Comparison of ENCODE assay signal across 12 mouse cellular contexts in the genomic region with DNA sequence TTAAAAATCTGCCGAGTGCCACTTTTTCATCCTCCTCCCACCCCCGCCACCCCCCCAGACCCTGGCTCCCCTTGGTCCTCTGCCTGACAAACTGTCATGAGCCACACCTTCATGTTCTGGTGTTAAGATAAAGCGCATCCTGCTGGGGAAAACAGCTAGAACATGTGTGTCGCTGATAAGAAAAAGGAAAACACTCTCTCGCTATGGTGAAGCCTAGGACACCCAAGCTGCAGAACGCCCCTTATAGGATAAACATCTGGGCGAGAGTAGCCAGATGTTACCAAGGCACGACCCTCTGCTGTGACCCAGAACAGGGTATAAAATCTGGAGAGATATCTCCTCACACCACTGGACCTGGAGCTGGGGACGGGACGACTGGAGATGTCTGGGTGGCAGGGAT.
DNase-seq lines count a peak whose midpoint lies in the region; ATAC-seq and TF ChIP-seq lines count a peak whose summit lies in the region.
"Had no signal": no experiment of that assay in that cellular context is flagged by ENCODE, and none has a peak within 500 bp of the region (broad histone marks: within the 10 kb centered on the region; RNA-seq: fewer than 3 reads in every experiment).

No protein-coding gene starts in this region.

- 52% methylated on average over 10 of the region's 10 CpGs for WGBS in intestine, embryonic 15.5 days
- 71% methylated on average over 10 of the region's 10 CpGs for WGBS in intestine, postnatal 0 days
- 54% methylated on average over 10 of the region's 10 CpGs for WGBS in bone marrow, adult 2 months
- 62% methylated on average over 10 of the region's 10 CpGs for WGBS in embryonic facial prominence, embryonic 13.5 days
- 12% methylated on average over 10 of the region's 10 CpGs for WGBS in liver, embryonic 14.5 days (ENCODE audit: insufficient replicate concordance)

- no peak for TF ChIP-seq CTCF in intestine, postnatal 0 days (IDR thresholded peaks at IDR 0.05; ENCODE audit: low read depth)
- TF ChIP-seq CTCF in bone marrow, adult 2 months (IDR thresholded peaks at IDR 0.05; ENCODE audit: control insufficient read depth, insufficient read depth, low read length): no peak
- no peak for TF ChIP-seq CTCF in liver, embryonic 14.5 days (IDR thresholded peaks at IDR 0.05; ENCODE audit: low read depth)

- H3K9me3 ChIP-seq in intestine, embryonic 15.5 days: no peaks in the 10 kb centered on the region
- no peaks in the 10 kb centered on the region for H3K9me3 ChIP-seq in intestine, postnatal 0 days (ENCODE audit: control insufficient read depth)
- no peaks in the 10 kb centered on the region for H3K9me3 ChIP-seq in embryonic facial prominence, embryonic 13.5 days
- H3K9me3 ChIP-seq in liver, embryonic 14.5 days (ENCODE audit: control insufficient read depth, low read length): no peaks in the 10 kb centered on the region

- H3K36me3 ChIP-seq in intestine, embryonic 15.5 days: no peaks in the 10 kb centered on the region
- no peaks in the 10 kb centered on the region for H3K36me3 ChIP-seq in intestine, postnatal 0 days (ENCODE audit: control insufficient read depth, insufficient read depth)
- H3K36me3 ChIP-seq in embryonic facial prominence, embryonic 13.5 days: no peaks in the 10 kb centered on the region
- H3K36me3 ChIP-seq in liver, embryonic 14.5 days (replicated peaks; ENCODE audit: control insufficient read depth, insufficient read depth, low read depth): no peaks in the 10 kb centered on the region

- H3K27ac ChIP-seq in intestine, embryonic 15.5 days: no peak overlapping the region
- H3K27ac ChIP-seq in intestine, postnatal 0 days (ENCODE audit: low read depth, low read length): no peak overlapping the region
- peak overlapping the region; percentile 55 for H3K27ac ChIP-seq in bone marrow, adult 2 months (ENCODE audit: control insufficient read depth, insufficient read depth, low read depth, low read length, poor library complexity)
- H3K27ac ChIP-seq in embryonic facial prominence, embryonic 13.5 days: peak overlapping the region; percentile 84; the same call in 1 of the 2 replicates
- H3K27ac ChIP-seq in liver, embryonic 14.5 days: peak overlapping the region; percentile 87
- H3K27ac ChIP-seq: heart, adult 2 months had no signal

- peak; percentile 77 to 87 (median 80) for DNase-seq in liver, embryonic 14.5 days (ENCODE audit: low read depth in 3 of 3, low spot score in 3 of 3)
- no peak for DNase-seq in T-cell, adult 2 months (ENCODE audit: low spot score)
- DNase-seq in adrenal gland, postnatal 10 days: no peak
- no peak for DNase-seq in left cerebral cortex, postnatal 25 days (ENCODE audit: low spot score in 2 of 2)
- DNase-seq: cerebellum, adult 2 months; heart, adult 2 months; lung, adult 18-20 months; right cerebral cortex, postnatal 14 days had no signal

- H3K27me3 ChIP-seq in intestine, embryonic 15.5 days (replicated peaks): no peaks in the 10 kb centered on the region
- H3K27me3 ChIP-seq in intestine, postnatal 0 days (replicated peaks; ENCODE audit: control insufficient read depth, insufficient read depth, low read length): no peaks in the 10 kb centered on the region
- no peaks in the 10 kb centered on the region for H3K27me3 ChIP-seq in embryonic facial prominence, embryonic 13.5 days
- no peaks in the 10 kb centered on the region for H3K27me3 ChIP-seq in liver, embryonic 14.5 days (ENCODE audit: control insufficient read depth, insufficient read depth, low read length)

- TF ChIP-seq POLR2A in bone marrow, adult 2 months (IDR thresholded peaks at IDR 0.05; ENCODE audit: borderline replicate concordance, control insufficient read depth, low read depth, low read length): no peak

- H3K4me2 ChIP-seq in intestine, embryonic 15.5 days (replicated peaks): no peak overlapping the region
- no peak overlapping the region for H3K4me2 ChIP-seq in intestine, postnatal 0 days (replicated peaks; ENCODE audit: low read depth)
- no peak overlapping the region for H3K4me2 ChIP-seq in embryonic facial prominence, embryonic 13.5 days
- peak overlapping the region; percentile 63 for H3K4me2 ChIP-seq in liver, embryonic 14.5 days (ENCODE audit: low read depth)

- no peak overlapping the region for H3K9ac ChIP-seq in intestine, embryonic 15.5 days
- H3K9ac ChIP-seq in intestine, postnatal 0 days (ENCODE audit: low read depth, low read length): no peak overlapping the region
- H3K9ac ChIP-seq in embryonic facial prominence, embryonic 13.5 days: no peak overlapping the region
- H3K9ac ChIP-seq in liver, embryonic 14.5 days (replicated peaks): peak overlapping the region; percentile 42

- ATAC-seq in intestine, embryonic 15.5 days: peak; percentile 24; the same call in 1 of the 2 replicates
- ATAC-seq in intestine, postnatal 0 days: no peak
- no peak for ATAC-seq in embryonic facial prominence, embryonic 13.5 days (ENCODE audit: insufficient number of reproducible peaks, insufficient read depth, low FRiP score, low TSS enrichment, low read depth)
- peak; percentile 89 for ATAC-seq in liver, embryonic 14.5 days (ENCODE audit: insufficient read depth)

- peak; percentile 91 for TF ChIP-seq EP300 in liver, embryonic 14.5 days (IDR thresholded peaks at IDR 0.05; ENCODE audit: low read depth)

- peaks cover 3% of the 10 kb centered on the region for H3K4me1 ChIP-seq in intestine, embryonic 15.5 days (replicated peaks)
- H3K4me1 ChIP-seq in intestine, postnatal 0 days (replicated peaks; ENCODE audit: control insufficient read depth, insufficient read depth, low read length): peaks cover 5% of the 10 kb centered on the region; the same call in 1 of the 2 replicates
- H3K4me1 ChIP-seq in bone marrow, adult 2 months (ENCODE audit: control insufficient read depth, insufficient read depth, low read length): peaks cover 4% of the 10 kb centered on the region
- peaks cover 54% of the 10 kb centered on the region for H3K4me1 ChIP-seq in embryonic facial prominence, embryonic 13.5 days
- peaks cover 49 to 54% of the 10 kb centered on the region in 2 experiments for H3K4me1 ChIP-seq in liver, embryonic 14.5 days (replicated peaks; ENCODE audit: control insufficient read depth in 2 of 2, insufficient read depth in 2 of 2, low read length in 1 of 2)

- intact Hi-C loops in left cerebral cortex, postnatal 25 days (cut with DNase I): no loop called here

- no peak overlapping the region for H3K4me3 ChIP-seq in intestine, embryonic 15.5 days (replicated peaks)
- no peak overlapping the region for H3K4me3 ChIP-seq in intestine, postnatal 0 days (ENCODE audit: low read depth, low read length)
- H3K4me3 ChIP-seq in bone marrow, adult 2 months (replicated peaks; ENCODE audit: control insufficient read depth, low read depth, low read length): no peak overlapping the region
- H3K4me3 ChIP-seq in embryonic facial prominence, embryonic 13.5 days: no peak overlapping the region
- no peak overlapping the region for H3K4me3 ChIP-seq in liver, embryonic 14.5 days (ENCODE audit: insufficient read depth in 1 of 2, low read depth in 2 of 2, low read length in 2 of 2)
- H3K4me3 ChIP-seq: heart, adult 2 months had no signal

Comparison
In these comparisons a context has a peak if more than half of its experiments do, and no peak if none do; other contexts are left out.
1. ATAC-seq: peak in intestine, embryonic 15.5 days (single experiment) and liver, embryonic 14.5 days (single experiment); none in intestine, postnatal 0 days (single experiment) and embryonic facial prominence, embryonic 13.5 days (single experiment).
2. H3K27ac ChIP-seq: peak in bone marrow, adult 2 months (single experiment), embryonic facial prominence, embryonic 13.5 days (single experiment) and liver, embryonic 14.5 days (single experiment); none in intestine, embryonic 15.5 days (single experiment) and intestine, postnatal 0 days (single experiment).
3. DNase-seq: peak in liver, embryonic 14.5 days (3 of 3); none in T-cell, adult 2 months (single experiment), adrenal gland, postnatal 10 days (single experiment) and left cerebral cortex, postnatal 25 days (0 of 2).